Mouse (Mus musculus) midbrain, postnatal 0 days (tissue): ENCODE data around the gene Has1. TPM values are rescaled to one million over a fixed set of nuclear protein-coding genes. Genes with fewer than 3 reads are reported as not detected.

Source experiments
- ATAC-seq: fragments of 200-750 bp; cut with Nextera tagmentation; 2 replicates; pipeline ENCODE4 v1.8.0; 2017; ENCODE audit warnings: moderate number of reproducible peaks, mild to moderate bottlenecking, moderate TSS enrichment, moderate library complexity; ENCODE audit not compliant: low FRiP score
- DNase-seq: peaks from one replicate; pipeline ENCODE4 v3.0.0-alpha.2; 2015; ENCODE audit warnings: low spot score
- H3K27ac ChIP-seq: fragments of 300-500 bp; sonication (generic); 2 replicates; pipeline ENCODE4 v1.5.1; 2014; ENCODE audit warnings: low read depth, mild to moderate bottlenecking, low read length, mixed read lengths
- H3K27me3 ChIP-seq: fragments of 300-500 bp; sonication (generic); 2 replicates; pipeline ENCODE4 v1.6.1; 2014; ENCODE audit warnings: low read length, control low read depth, mixed read lengths; ENCODE audit not compliant: insufficient read depth
- H3K36me3 ChIP-seq: fragments of 300-500 bp; sonication (generic); 2 replicates; pipeline ENCODE4 v1.6.1; 2014; ENCODE audit warnings: low read length, control low read depth, mixed read lengths; ENCODE audit not compliant: insufficient read depth
- H3K4me1 ChIP-seq: fragments of 300-500 bp; sonication (generic); 2 replicates; pipeline ENCODE4 v1.6.1; 2014; ENCODE audit warnings: mild to moderate bottlenecking, control low read depth, antibody characterized with exemption, low read length, mixed read lengths; ENCODE audit not compliant: insufficient read depth
- H3K4me2 ChIP-seq: fragments of 300-500 bp; sonication (generic); 2 replicates; pipeline ENCODE4 v1.6.1; 2014; ENCODE audit warnings: low read depth, mild to moderate bottlenecking, low read length, mixed read lengths; ENCODE audit not compliant: poor library complexity, severe bottlenecking
- H3K4me3 ChIP-seq: fragments of 300-500 bp; sonication (generic); 2 replicates; pipeline ENCODE4 v1.5.1; 2014; ENCODE audit warnings: low read depth, mild to moderate bottlenecking, low read length, moderate library complexity
- H3K9ac ChIP-seq: fragments of 300-500 bp; sonication (generic); replicated peaks from 2 replicates; pipeline ENCODE4 v1.6.1; 2014; ENCODE audit warnings: mild to moderate bottlenecking, low read length, moderate library complexity, mixed read lengths; ENCODE audit not compliant: poor library complexity, severe bottlenecking
- H3K9me3 ChIP-seq: fragments of 300-500 bp; sonication (generic); 2 replicates; pipeline ENCODE4 v1.6.1; 2016; ENCODE audit warnings: low read length, control low read depth
- CTCF ChIP-seq: IDR thresholded peaks from 2 replicates; pipeline ENCODE4 v1.5.1; 2016; ENCODE audit warnings: antibody characterized with exemption, mild to moderate bottlenecking
- WGBS: fragments of 180-500 bp; shearing (Covaris S2); extraction: QIAGEN DNeasy Blood & Tissue Kit; methylation state at CpG from one replicate; pipeline ENCODE4 v1.1.7; 2014; 5-methylcytosine and 5-hydroxymethylcytosine counted together
- polyA plus RNA-seq: library from polyadenylated mRNA; unstranded; fragments of >200 nt; fragmentation: Nextera tagmentation; extraction: Ambion mirVana; gene quantifications from 2 replicates; pipeline ENCODE4 v1.2.1, GENCODE M21; 2015
- total RNA-seq: library from RNA; depleted of rRNA; stranded (reverse); fragments of >200 nt; gene quantifications from 2 replicates; pipeline ENCODE4 v1.2.3, GENCODE M21; 2014

The Has1 gene
- total and polyA plus RNA-seq, 2 experiments from 2014 or later = 0.81 to 1.5 TPM

- no peak for TF ChIP-seq CTCF
- Histone ChIP-seq H3K4me3 (no peak within 1 kb of the TSS), H3K27ac (no peak within 1 kb of the TSS), H3K27me3 (0 out of 2 replicates have a peak, but pooled peaks cover 2% of the 10 kb centered on the region), H3K4me1 (no peaks in the 10 kb centered on the region), H3K9me3 (no peaks in the 10 kb centered on the region), H3K4me2 (no peak within 1 kb of the TSS), H3K36me3 (no peaks in the 10 kb centered on the region), H3K9ac (no peak within 1 kb of the TSS)
- DNase-seq (no peak), ATAC-seq (no peak)
- WGBS = 56% methylated on average over 1 of the region's 1 CpGs
Observed at GRCm38 (mm10) chr17:17883840-17884239, 28.8 kb upstream of the Has1 start, which contains the start of gene Fpr1. Fpr1 (minus strand) TSS chr17:17883940.

- H3K27ac ChIP-seq = no peak overlapping the region
- DNase-seq (no peak), ATAC-seq (no peak)
- H3K9ac ChIP-seq = no peak overlapping the region
- H3K4me2 ChIP-seq = no peak overlapping the region
- WGBS = 90% methylated on average over 3 of the region's 3 CpGs
- H3K4me3 ChIP-seq = no peak overlapping the region
- no peaks in the 10 kb centered on the region for H3K36me3 ChIP-seq
- no peaks in the 10 kb centered on the region for H3K9me3 ChIP-seq
- no peak for TF ChIP-seq CTCF
- no peaks in the 10 kb centered on the region for H3K4me1 ChIP-seq
- H3K27me3 ChIP-seq = 0 out of 2 replicates have a peak, but pooled peaks cover 2% of the 10 kb centered on the region
Observed at GRCm38 (mm10) chr17:17882672-17883071, 27.7 kb upstream of the Has1 start.

- Histone ChIP-seq H3K36me3 (no peaks in the 10 kb centered on the region), H3K4me3 (no peak overlapping the region), H3K27me3 (0 out of 2 replicates have a peak, but pooled peaks cover 2% of the 10 kb centered on the region), H3K4me1 (no peaks in the 10 kb centered on the region), H3K9me3 (no peaks in the 10 kb centered on the region), H3K4me2 (no peak overlapping the region), H3K9ac (no peak overlapping the region), H3K27ac (no peak overlapping the region)
- no peak for TF ChIP-seq CTCF
- 79% methylated on average over 1 of the region's 1 CpGs for WGBS
- ATAC-seq (no peak), DNase-seq (no peak)
Observed at GRCm38 (mm10) chr17:17879347-17879746, 24.3 kb upstream of the Has1 start.

- 83% methylated on average over 2 of the region's 2 CpGs for WGBS
- Histone ChIP-seq H3K4me3 (no peak overlapping the region), H3K9me3 (no peaks in the 10 kb centered on the region), H3K4me2 (no peak overlapping the region), H3K9ac (no peak overlapping the region), H3K27ac (no peak overlapping the region), H3K27me3 (no peaks in the 10 kb centered on the region), H3K36me3 (no peaks in the 10 kb centered on the region), H3K4me1 (no peaks in the 10 kb centered on the region)
- ATAC-seq (no peak), DNase-seq (no peak)
- no peak for TF ChIP-seq CTCF
Observed at GRCm38 (mm10) chr17:17871697-17872096, 16.7 kb upstream of the Has1 start.

- no peak for DNase-seq
- Histone ChIP-seq H3K36me3 (no peaks in the 10 kb centered on the region), H3K4me3 (no peak overlapping the region), H3K9me3 (no peaks in the 10 kb centered on the region), H3K9ac (no peak overlapping the region), H3K27ac (no peak overlapping the region), H3K27me3 (no peaks in the 10 kb centered on the region), H3K4me2 (no peak overlapping the region), H3K4me1 (no peaks in the 10 kb centered on the region)
- no peak for TF ChIP-seq CTCF
- ATAC-seq = no peak
- 80% methylated on average over 2 of the region's 2 CpGs for WGBS
Observed at GRCm38 (mm10) chr17:17870892-17871550, 16.0 kb upstream of the Has1 start.

- ATAC-seq (no peak), DNase-seq (peak; percentile 5)
- WGBS = 87% methylated on average over 11 of the region's 11 CpGs
- no peak overlapping the region for H3K4me3 ChIP-seq
- H3K4me1 ChIP-seq = no peaks in the 10 kb centered on the region
- H3K27me3 ChIP-seq = no peaks in the 10 kb centered on the region
- H3K9ac ChIP-seq = no peak overlapping the region
- H3K4me2 ChIP-seq = no peak overlapping the region
- no peaks in the 10 kb centered on the region for H3K9me3 ChIP-seq
- no peak overlapping the region for H3K27ac ChIP-seq
- H3K36me3 ChIP-seq = no peaks in the 10 kb centered on the region
- no peak for TF ChIP-seq CTCF
Observed at GRCm38 (mm10) chr17:17866801-17867469, 11.9 kb upstream of the Has1 start.
